Mouse (Mus musculus): ENCODE measurements at regions not wholly inside any gene's neighbourhood (a gene's known extent, or its start where the extent isn't known, plus 50 kb on each side); places are given as distances from the start of the nearest gene placed in this dataset.

GRCm38 (mm10) chrX:11591391-11592187 lies 264.0 kb downstream of the H2al1j start:
- H3K9ac ChIP-seq (ENCODE audit: low read length), result no peak overlapping the region
- WGBS, result 42% methylated on average over 10 of the region's 10 CpGs
- peaks cover 16% of the 10 kb centered on the region; the same call in 1 of the 2 replicates for H3K27me3 ChIP-seq (ENCODE audit: control insufficient read depth, insufficient read depth, low read length)
- no peaks in the 10 kb centered on the region for H3K9me3 ChIP-seq (ENCODE audit: control insufficient read depth, low read length)
- no peak overlapping the region for H3K4me3 ChIP-seq (ENCODE audit: control insufficient read depth in 1 of 2, insufficient read depth in 1 of 2, low read depth in 1 of 2, low read length in 2 of 2)
- ATAC-seq (ENCODE audit: insufficient number of reproducible peaks, insufficient read depth, low FRiP score, low read depth), result no peak
- peaks cover 0 to 2% of the 10 kb centered on the region in 2 experiments; a peak in 2 of 4 replicates for H3K4me1 ChIP-seq (ENCODE audit: control insufficient read depth in 2 of 2, insufficient read depth in 2 of 2, low read length in 2 of 2)
- H3K36me3 ChIP-seq (ENCODE audit: control insufficient read depth, insufficient read depth, low read length), result no peaks in the 10 kb centered on the region
- H3K27ac ChIP-seq (replicated peaks in 1 of 2; ENCODE audit: control insufficient read depth in 1 of 2, insufficient read depth in 1 of 2, low read depth in 2 of 2, low read length in 2 of 2), result no peak overlapping the region
- no peak overlapping the region for H3K4me2 ChIP-seq (ENCODE audit: low read length)

DNA sequence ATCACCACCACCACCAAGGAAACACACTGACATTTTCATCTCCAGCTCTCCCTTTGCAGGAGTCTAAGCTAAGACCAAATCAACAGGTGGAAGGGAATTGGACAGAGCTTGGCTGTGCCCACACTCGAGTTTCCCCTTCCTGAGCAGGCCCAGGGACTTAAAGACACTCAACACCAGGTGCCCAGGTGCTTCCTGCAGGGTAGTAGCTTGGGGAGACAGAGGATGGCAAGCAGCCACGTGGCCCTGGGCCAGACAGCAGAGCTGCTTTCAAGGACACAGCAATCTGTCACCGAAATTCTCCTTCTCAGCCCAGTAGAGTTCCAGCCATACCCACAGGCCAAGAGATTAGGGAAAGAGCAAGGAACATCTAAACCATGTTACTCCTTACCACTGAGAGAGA lies 266.9 kb downstream of the H2al1j start:
- 25% methylated on average over 3 of the region's 3 CpGs for WGBS
- ATAC-seq (ENCODE audit: insufficient number of reproducible peaks, insufficient read depth, low FRiP score, low read depth), result no peak

GRCm38 (mm10) chrX:11597548-11597947 lies 269.9 kb downstream of the H2al1j start:
- no peak for ATAC-seq (ENCODE audit: insufficient number of reproducible peaks, insufficient read depth, low FRiP score, low read depth)
- H3K27ac ChIP-seq (replicated peaks in 1 of 2; ENCODE audit: control insufficient read depth in 1 of 2, insufficient read depth in 1 of 2, low read depth in 2 of 2, low read length in 2 of 2), result no peak overlapping the region
- 81% methylated on average over 7 of the region's 7 CpGs for WGBS
- H3K9ac ChIP-seq (ENCODE audit: low read length), result no peak overlapping the region
- no peaks in the 10 kb centered on the region for H3K36me3 ChIP-seq (ENCODE audit: control insufficient read depth, insufficient read depth, low read length)
- H3K4me2 ChIP-seq (ENCODE audit: low read length), result no peak overlapping the region
- H3K27me3 ChIP-seq (ENCODE audit: control insufficient read depth, insufficient read depth, low read length), result peaks cover 3% of the 10 kb centered on the region; the same call in 1 of the 2 replicates
- peaks cover 0 to 2% of the 10 kb centered on the region in 2 experiments; a peak in 1 of 4 replicates for H3K4me1 ChIP-seq (ENCODE audit: control insufficient read depth in 2 of 2, insufficient read depth in 2 of 2, low read length in 2 of 2)
- no peaks in the 10 kb centered on the region for H3K9me3 ChIP-seq (ENCODE audit: control insufficient read depth, low read length)
- no peak overlapping the region for H3K4me3 ChIP-seq (ENCODE audit: control insufficient read depth in 1 of 2, insufficient read depth in 1 of 2, low read depth in 1 of 2, low read length in 2 of 2)

More for the DNA sequence above, 266.9 kb downstream of the H2al1j start:
- peaks cover 16% of the 10 kb centered on the region; the same call in 1 of the 2 replicates for H3K27me3 ChIP-seq (ENCODE audit: control insufficient read depth, insufficient read depth, low read length)
- no peaks in the 10 kb centered on the region for H3K36me3 ChIP-seq (ENCODE audit: control insufficient read depth, insufficient read depth, low read length)
- H3K4me2 ChIP-seq (ENCODE audit: low read length), result no peak overlapping the region
- no peak overlapping the region for H3K27ac ChIP-seq (replicated peaks in 1 of 2; ENCODE audit: control insufficient read depth in 1 of 2, insufficient read depth in 1 of 2, low read depth in 2 of 2, low read length in 2 of 2)
- H3K4me3 ChIP-seq (ENCODE audit: control insufficient read depth in 1 of 2, insufficient read depth in 1 of 2, low read depth in 1 of 2, low read length in 2 of 2), result no peak overlapping the region
- no peak overlapping the region for H3K9ac ChIP-seq (ENCODE audit: low read length)
- H3K4me1 ChIP-seq (ENCODE audit: control insufficient read depth in 2 of 2, insufficient read depth in 2 of 2, low read length in 2 of 2), result peaks cover 0 to 2% of the 10 kb centered on the region in 2 experiments; a peak in 2 of 4 replicates
- H3K9me3 ChIP-seq (ENCODE audit: control insufficient read depth, low read length), result no peaks in the 10 kb centered on the region

DNA sequence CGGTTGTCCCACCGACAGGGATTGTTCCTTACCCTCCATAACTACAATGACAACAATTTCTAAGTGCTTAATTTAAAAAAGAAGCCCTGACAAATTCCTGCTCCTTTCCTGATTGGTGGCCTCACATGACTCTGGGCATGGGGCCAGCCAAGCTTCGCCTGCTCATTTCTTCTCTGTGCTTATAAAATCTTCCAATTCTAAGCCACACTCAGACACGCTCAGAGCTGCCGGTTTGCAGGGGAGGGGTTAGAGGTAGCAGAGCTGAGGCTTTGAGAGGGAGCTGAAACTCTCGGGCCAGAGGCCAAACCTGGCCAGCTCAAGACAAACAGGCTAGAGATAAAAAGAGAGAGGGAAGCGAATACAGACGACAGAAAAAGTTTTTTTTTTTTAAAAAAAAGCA lies 286.6 kb downstream of the H2al1j start:
- H3K4me2 ChIP-seq (ENCODE audit: low read length), result 0 out of 2 replicates have a peak overlapping the region, but pooled peaks have one; percentile 16
- H3K27ac ChIP-seq (replicated peaks in 1 of 2; ENCODE audit: control insufficient read depth in 1 of 2, insufficient read depth in 1 of 2, low read depth in 2 of 2, low read length in 2 of 2), result peak overlapping the region in 1 of 2 experiments; percentile 41; a peak in 2 of 4 replicates
- no peaks in the 10 kb centered on the region for H3K36me3 ChIP-seq (ENCODE audit: control insufficient read depth, insufficient read depth, low read length)
- H3K9me3 ChIP-seq (ENCODE audit: control insufficient read depth, low read length), result no peaks in the 10 kb centered on the region
- H3K27me3 ChIP-seq (ENCODE audit: control insufficient read depth, insufficient read depth, low read length), result no peaks in the 10 kb centered on the region
- no peak overlapping the region for H3K9ac ChIP-seq (ENCODE audit: low read length)
- no peak for ATAC-seq (ENCODE audit: insufficient number of reproducible peaks, insufficient read depth, low FRiP score, low read depth)
- no peak overlapping the region for H3K4me3 ChIP-seq (ENCODE audit: control insufficient read depth in 1 of 2, insufficient read depth in 1 of 2, low read depth in 1 of 2, low read length in 2 of 2)
- WGBS, result 31% methylated on average over 8 of the region's 8 CpGs
- peaks cover 0 to 3% of the 10 kb centered on the region in 2 experiments; a peak in 2 of 4 replicates for H3K4me1 ChIP-seq (ENCODE audit: control insufficient read depth in 2 of 2, insufficient read depth in 2 of 2, low read length in 2 of 2)

DNA sequence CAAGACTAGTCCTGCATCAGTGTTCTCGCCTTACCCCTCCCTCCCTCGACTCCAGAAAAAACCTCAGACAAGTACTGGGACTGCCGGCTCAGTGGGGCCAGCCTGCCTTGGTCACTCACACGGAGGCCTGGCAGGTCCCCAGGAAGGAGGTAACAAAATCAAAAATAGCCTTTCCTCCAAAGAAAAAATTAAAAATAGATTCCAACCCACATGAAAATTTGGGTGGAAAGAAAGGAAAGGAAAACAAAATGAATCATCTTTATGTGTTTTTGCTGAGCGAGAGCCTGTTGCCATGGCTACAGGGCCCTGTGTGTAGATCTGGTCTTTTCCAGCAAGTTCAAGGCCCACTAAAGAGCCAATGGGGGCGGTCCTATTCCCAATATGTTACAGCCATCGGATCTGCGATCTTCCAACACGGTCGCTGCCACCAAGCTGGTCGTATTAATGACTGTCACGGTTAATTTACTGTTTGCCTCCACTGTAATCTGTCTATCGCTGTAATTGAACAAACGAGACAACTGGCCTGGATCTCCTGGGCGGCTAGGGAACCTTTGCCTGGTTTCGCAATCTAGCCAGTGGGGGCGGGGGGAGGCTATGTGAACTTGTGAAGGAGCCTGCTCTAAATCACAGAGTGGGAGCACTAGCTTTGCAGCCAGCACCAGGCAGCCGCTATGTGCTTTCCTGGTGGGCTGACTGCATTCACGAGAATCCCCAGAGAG lies 293.6 kb downstream of the H2al1j start:
- Histone ChIP-seq H3K4me3 (ENCODE audit: control insufficient read depth in 1 of 2, insufficient read depth in 1 of 2, low read depth in 1 of 2, low read length in 2 of 2) (no peak overlapping the region), H3K9me3 (ENCODE audit: control insufficient read depth, low read length) (no peaks in the 10 kb centered on the region), H3K4me1 (ENCODE audit: control insufficient read depth in 2 of 2, insufficient read depth in 2 of 2, low read length in 2 of 2) (peaks cover 0 to 4% of the 10 kb centered on the region in 2 experiments; a peak in 1 of 4 replicates), H3K27me3 (ENCODE audit: control insufficient read depth, insufficient read depth, low read length) (no peaks in the 10 kb centered on the region), H3K4me2 (ENCODE audit: low read length) (peak overlapping the region; percentile 29; the same call in 1 of the 2 replicates), H3K9ac (ENCODE audit: low read length) (no peak overlapping the region; the same call in 1 of the 2 replicates), H3K27ac (replicated peaks in 1 of 2; ENCODE audit: control insufficient read depth in 1 of 2, insufficient read depth in 1 of 2, low read depth in 2 of 2, low read length in 2 of 2) (0 out of 4 replicates have a peak overlapping the region, but pooled peaks of 1 of the 2 experiments have one; percentile 11), H3K36me3 (ENCODE audit: control insufficient read depth, insufficient read depth, low read length) (no peaks in the 10 kb centered on the region)
- WGBS, result 52% methylated on average over 19 of the region's 19 CpGs
- ATAC-seq (ENCODE audit: insufficient number of reproducible peaks, insufficient read depth, low FRiP score, low read depth), result no peak

DNA sequence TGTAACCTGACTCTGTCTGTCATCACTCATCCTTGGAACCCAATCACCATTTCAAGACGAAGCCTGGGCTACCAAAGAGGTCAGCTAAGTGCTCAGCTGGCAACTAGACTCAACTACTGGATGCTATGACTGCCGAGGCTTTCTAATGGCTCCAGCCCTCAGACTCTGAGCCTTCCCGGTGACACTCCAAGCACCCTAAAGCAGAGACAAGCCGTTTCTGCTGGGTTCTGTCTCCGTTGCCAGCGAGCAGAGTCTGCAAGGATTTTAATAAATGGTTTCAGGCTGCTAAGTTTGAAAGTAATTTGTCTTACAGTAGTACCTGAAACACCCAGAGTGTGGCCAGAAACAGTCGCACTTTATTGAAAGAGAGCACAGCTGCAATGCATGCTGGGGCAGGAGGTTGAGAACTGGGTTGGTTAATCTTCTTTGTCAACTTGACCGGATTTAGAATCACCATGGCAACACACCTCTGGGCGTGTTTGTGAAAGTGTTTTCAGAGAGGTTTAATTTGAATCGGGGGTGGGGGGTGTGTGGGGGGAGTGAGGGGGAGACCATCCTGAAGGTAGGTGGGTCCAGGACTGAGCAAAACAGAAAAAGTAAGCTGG lies 298.8 kb downstream of the H2al1j start:
- H3K4me1 ChIP-seq (ENCODE audit: control insufficient read depth in 2 of 2, insufficient read depth in 2 of 2, low read length in 2 of 2), result 0 out of 4 replicates have a peak, but pooled peaks cover 0 to under 1% of the 10 kb centered on the region in 2 experiments
- no peaks in the 10 kb centered on the region for H3K36me3 ChIP-seq (ENCODE audit: control insufficient read depth, insufficient read depth, low read length)
- no peak overlapping the region for H3K27ac ChIP-seq (replicated peaks in 1 of 2; ENCODE audit: control insufficient read depth in 1 of 2, insufficient read depth in 1 of 2, low read depth in 2 of 2, low read length in 2 of 2)
- no peak overlapping the region for H3K4me3 ChIP-seq (ENCODE audit: control insufficient read depth in 1 of 2, insufficient read depth in 1 of 2, low read depth in 1 of 2, low read length in 2 of 2)
- no peak overlapping the region for H3K9ac ChIP-seq (ENCODE audit: low read length)
- no peak for ATAC-seq (ENCODE audit: insufficient number of reproducible peaks, insufficient read depth, low FRiP score, low read depth)
- H3K4me2 ChIP-seq (ENCODE audit: low read length), result no peak overlapping the region
- 54% methylated on average over 10 of the region's 10 CpGs for WGBS
- H3K9me3 ChIP-seq (ENCODE audit: control insufficient read depth, low read length), result no peaks in the 10 kb centered on the region
- H3K27me3 ChIP-seq (ENCODE audit: control insufficient read depth, insufficient read depth, low read length), result no peaks in the 10 kb centered on the region; the same call in 1 of the 2 replicates

DNA sequence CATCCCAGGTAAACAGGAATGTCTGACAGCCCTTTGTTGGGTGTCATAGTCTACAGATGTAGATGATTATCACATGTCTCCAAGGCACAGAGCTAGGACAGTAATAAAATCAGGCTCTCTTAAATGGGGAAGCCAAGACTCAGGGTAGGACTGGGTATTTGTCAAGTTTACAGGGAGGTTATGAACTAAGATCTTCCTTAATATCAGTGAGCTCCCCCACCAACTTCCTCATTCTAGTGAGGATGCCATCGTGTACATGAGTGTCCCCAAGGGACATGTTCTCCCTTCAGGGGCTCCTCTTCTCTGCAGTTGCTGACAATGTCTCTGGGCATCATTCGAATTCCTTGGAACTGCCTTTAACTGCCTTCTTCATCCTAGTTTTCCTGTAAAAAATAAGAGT lies 301.7 kb downstream of the H2al1j start:
- no peak overlapping the region for H3K4me2 ChIP-seq (ENCODE audit: low read length)
- no peak for ATAC-seq (ENCODE audit: insufficient number of reproducible peaks, insufficient read depth, low FRiP score, low read depth)
- WGBS, result 73% methylated on average over 2 of the region's 2 CpGs

More for the DNA sequence above, 301.7 kb downstream of the H2al1j start:
- H3K4me3 ChIP-seq (ENCODE audit: control insufficient read depth in 1 of 2, insufficient read depth in 1 of 2, low read depth in 1 of 2, low read length in 2 of 2), result no peak overlapping the region
- no peak overlapping the region for H3K27ac ChIP-seq (replicated peaks in 1 of 2; ENCODE audit: control insufficient read depth in 1 of 2, insufficient read depth in 1 of 2, low read depth in 2 of 2, low read length in 2 of 2)
- H3K4me1 ChIP-seq (ENCODE audit: control insufficient read depth in 2 of 2, insufficient read depth in 2 of 2, low read length in 2 of 2), result peaks cover 0 to 7% of the 10 kb centered on the region in 2 experiments; a peak in 1 of 4 replicates
- no peaks in the 10 kb centered on the region for H3K36me3 ChIP-seq (ENCODE audit: control insufficient read depth, insufficient read depth, low read length)
- H3K9ac ChIP-seq (ENCODE audit: low read length), result no peak overlapping the region
- no peaks in the 10 kb centered on the region; the same call in 1 of the 2 replicates for H3K27me3 ChIP-seq (ENCODE audit: control insufficient read depth, insufficient read depth, low read length)
- H3K9me3 ChIP-seq (ENCODE audit: control insufficient read depth, low read length), result no peaks in the 10 kb centered on the region
